Mouse (Mus musculus) kidney, embryonic 14.5 days (tissue): ENCODE data around the gene Spata2l. TPM values are rescaled to one million over a fixed set of nuclear protein-coding genes. Genes with fewer than 3 reads are reported as not detected.

Source experiments
- ATAC-seq: fragments of 200-750 bp; cut with Nextera tagmentation; 2 replicates; pipeline ENCODE4 v1.8.0; 2017; ENCODE audit warnings: moderate number of reproducible peaks, mild to moderate bottlenecking, moderate TSS enrichment, moderate library complexity; ENCODE audit not compliant: low FRiP score, low TSS enrichment
- H3K27ac ChIP-seq: fragments of 300-500 bp; sonication (generic); 2 replicates; pipeline ENCODE4 v1.5.1; 2014; ENCODE audit warnings: low read depth, mild to moderate bottlenecking, low read length, moderate library complexity, mixed read lengths
- H3K27me3 ChIP-seq: fragments of 300-500 bp; sonication (generic); 2 replicates; pipeline ENCODE4 v1.6.1; 2014; ENCODE audit warnings: mild to moderate bottlenecking, low read length; ENCODE audit not compliant: control insufficient read depth, insufficient read depth
- H3K36me3 ChIP-seq: fragments of 300-500 bp; sonication (generic); 2 replicates; pipeline ENCODE4 v1.6.1; 2014; ENCODE audit warnings: low read length, mixed read lengths; ENCODE audit not compliant: control insufficient read depth, insufficient read depth
- H3K4me1 ChIP-seq: fragments of 300-500 bp; sonication (generic); 2 replicates; pipeline ENCODE4 v1.6.1; 2014; ENCODE audit warnings: low read length, mixed read lengths; ENCODE audit not compliant: control insufficient read depth, insufficient read depth
- H3K4me2 ChIP-seq: fragments of 300-500 bp; sonication (generic); replicated peaks from 2 replicates; pipeline ENCODE4 v1.6.1; 2014; ENCODE audit warnings: low read depth, mild to moderate bottlenecking, low read length
- H3K4me3 ChIP-seq: fragments of 300-500 bp; sonication (generic); 2 replicates; pipeline ENCODE4 v1.5.1; 2014; ENCODE audit warnings: mild to moderate bottlenecking, low read length
- H3K9ac ChIP-seq: fragments of 300-500 bp; sonication (generic); 2 replicates; pipeline ENCODE4 v1.6.1; 2014; ENCODE audit warnings: low read depth, mild to moderate bottlenecking, low read length, moderate library complexity
- H3K9me3 ChIP-seq: fragments of 300-500 bp; sonication (generic); 2 replicates; pipeline ENCODE4 v1.6.1; 2016; ENCODE audit warnings: low read length; ENCODE audit not compliant: control insufficient read depth
- WGBS: fragments of 180-500 bp; shearing (Covaris S2); extraction: QIAGEN DNeasy Blood & Tissue Kit; methylation state at CpG from one replicate; pipeline ENCODE4 v1.1.7; 2014; 5-methylcytosine and 5-hydroxymethylcytosine counted together
- polyA plus RNA-seq: library from polyadenylated mRNA; unstranded; fragments of >200 nt; fragmentation: Nextera tagmentation; extraction: Ambion mirVana; gene quantifications from 2 replicates; pipeline ENCODE4 v1.2.1, GENCODE M21; 2014

Spata2l gene
- polyA plus RNA-seq, 1 experiment from 2014 or later: 3.2 TPM

GRCm38 (mm10) chr8:123252925-123253324, 16.9 kb upstream of the Spata2l start:
- 39% methylated on average over 4 of the region's 4 CpGs for WGBS
- H3K36me3 ChIP-seq: peaks cover 49% of the 10 kb centered on the region
- no peak for ATAC-seq

GRCm38 (mm10) chr8:123250940-123251339, 14.9 kb upstream of the Spata2l start:
- H3K4me1 ChIP-seq: peaks cover 19% of the 10 kb centered on the region
- 95% methylated on average over 5 of the region's 5 CpGs for WGBS
- no peaks in the 10 kb centered on the region for H3K9me3 ChIP-seq
- no peak overlapping the region for H3K27ac ChIP-seq
- ATAC-seq: no peak
- H3K4me3 ChIP-seq: no peak overlapping the region
- no peaks in the 10 kb centered on the region for H3K27me3 ChIP-seq
- no peak overlapping the region for H3K9ac ChIP-seq
- H3K4me2 ChIP-seq: no peak overlapping the region
- peaks cover 52% of the 10 kb centered on the region for H3K36me3 ChIP-seq

More at GRCm38 (mm10) chr8:123252925-123253324, 16.9 kb upstream of the Spata2l start:
- peak overlapping the region; percentile 96; the same call in 1 of the 2 replicates for H3K9ac ChIP-seq
- peak overlapping the region; percentile 95 for H3K4me2 ChIP-seq
- no peak overlapping the region for H3K27ac ChIP-seq
- no peaks in the 10 kb centered on the region for H3K9me3 ChIP-seq
- H3K27me3 ChIP-seq: no peaks in the 10 kb centered on the region
- peak overlapping the region; percentile 98 for H3K4me3 ChIP-seq
- peaks cover 19% of the 10 kb centered on the region for H3K4me1 ChIP-seq

GRCm38 (mm10) chr8:123248596-123248995, 12.6 kb upstream of the Spata2l start:
- Histone ChIP-seq H3K9ac (no peak overlapping the region), H3K36me3 (peaks cover 65% of the 10 kb centered on the region), H3K27me3 (no peaks in the 10 kb centered on the region), H3K4me2 (no peak overlapping the region), H3K27ac (no peak overlapping the region), H3K4me3 (no peak overlapping the region), H3K9me3 (no peaks in the 10 kb centered on the region), H3K4me1 (peaks cover 9% of the 10 kb centered on the region)
- ATAC-seq: no peak
- whole genome bisulfite sequencing: 90% methylated on average over 8 of the region's 8 CpGs

GRCm38 (mm10) chr8:123247748-123248147, 11.7 kb upstream of the Spata2l start:
- Histone ChIP-seq H3K9ac (no peak overlapping the region), H3K36me3 (peaks cover 68% of the 10 kb centered on the region), H3K4me1 (peaks cover 4% of the 10 kb centered on the region; the same call in 1 of the 2 replicates), H3K27ac (no peak overlapping the region), H3K9me3 (no peaks in the 10 kb centered on the region), H3K4me2 (no peak overlapping the region), H3K4me3 (no peak overlapping the region), H3K27me3 (no peaks in the 10 kb centered on the region)
- ATAC-seq: no peak
- 96% methylated on average over 6 of the region's 6 CpGs for WGBS

GRCm38 (mm10) chr8:123245543-123245942, 9.5 kb upstream of the Spata2l start:
- no peak overlapping the region for H3K9ac ChIP-seq
- H3K4me2 ChIP-seq: no peak overlapping the region
- WGBS: 89% methylated on average over 12 of the region's 12 CpGs
- ATAC-seq: no peak
- H3K27me3 ChIP-seq: no peaks in the 10 kb centered on the region
- no peaks in the 10 kb centered on the region for H3K9me3 ChIP-seq
- no peak overlapping the region for H3K27ac ChIP-seq
- peaks cover 62% of the 10 kb centered on the region for H3K36me3 ChIP-seq
- H3K4me1 ChIP-seq: no peaks in the 10 kb centered on the region
- H3K4me3 ChIP-seq: no peak overlapping the region

- H3K27ac ChIP-seq: no peak overlapping the region
- WGBS: 95% methylated on average over 4 of the region's 4 CpGs
- H3K36me3 ChIP-seq: peaks cover 54% of the 10 kb centered on the region
Observed at GRCm38 (mm10) chr8:123244382-123244781, 8.3 kb upstream of the Spata2l start.

GRCm38 (mm10) chr8:123243053-123243452, 7.0 kb upstream of the Spata2l start:
- H3K9me3 ChIP-seq: no peaks in the 10 kb centered on the region
- peaks cover 40% of the 10 kb centered on the region for H3K36me3 ChIP-seq
- H3K4me1 ChIP-seq: no peaks in the 10 kb centered on the region
- WGBS: 70% methylated on average over 11 of the region's 11 CpGs
- H3K27ac ChIP-seq: no peak overlapping the region
- peak; percentile 53 for ATAC-seq
- H3K9ac ChIP-seq: no peak overlapping the region
- H3K4me2 ChIP-seq: no peak overlapping the region
- no peaks in the 10 kb centered on the region for H3K27me3 ChIP-seq
- no peak overlapping the region for H3K4me3 ChIP-seq

More at GRCm38 (mm10) chr8:123244382-123244781, 8.3 kb upstream of the Spata2l start:
- no peak for ATAC-seq
- Histone ChIP-seq H3K27me3 (no peaks in the 10 kb centered on the region), H3K4me3 (no peak overlapping the region), H3K4me2 (no peak overlapping the region), H3K4me1 (no peaks in the 10 kb centered on the region), H3K9ac (no peak overlapping the region), H3K9me3 (no peaks in the 10 kb centered on the region)

GRCm38 (mm10) chr8:123242107-123242923, 6.3 kb upstream of the Spata2l start:
- no peaks in the 10 kb centered on the region for H3K9me3 ChIP-seq
- H3K27me3 ChIP-seq: no peaks in the 10 kb centered on the region
- no peak overlapping the region for H3K27ac ChIP-seq
- no peaks in the 10 kb centered on the region for H3K4me1 ChIP-seq
- no peak overlapping the region for H3K4me2 ChIP-seq
- 78% methylated on average over 7 of the region's 7 CpGs for WGBS
- peaks cover 33% of the 10 kb centered on the region for H3K36me3 ChIP-seq
- H3K9ac ChIP-seq: no peak overlapping the region
- ATAC-seq: no peak
- no peak overlapping the region for H3K4me3 ChIP-seq

GRCm38 (mm10) chr8:123239398-123239797, 3.4 kb upstream of the Spata2l start:
- 90% methylated on average over 10 of the region's 10 CpGs for WGBS
- H3K4me1 ChIP-seq: peaks cover 13% of the 10 kb centered on the region
- H3K36me3 ChIP-seq: peaks cover 8% of the 10 kb centered on the region; the same call in 1 of the 2 replicates
- H3K27ac ChIP-seq: no peak overlapping the region
- H3K27me3 ChIP-seq: peaks cover 8% of the 10 kb centered on the region
- no peak overlapping the region for H3K9ac ChIP-seq
- no peak overlapping the region for H3K4me2 ChIP-seq
- H3K4me3 ChIP-seq: no peak overlapping the region
- no peaks in the 10 kb centered on the region for H3K9me3 ChIP-seq
- ATAC-seq: no peak
